Mouse (Mus musculus): ENCODE results near the gene Clk1. TPM values are rescaled to one million over a fixed set of nuclear protein-coding genes. Genes with fewer than 3 reads are reported as not detected.

Gene Clk1
- 245 and 254 TPM in 2 replicates for polyA plus RNA-seq (2014; fragmentation: Nextera tagmentation; extraction: Ambion mirVana)

- WGBS, result under 1% methylated on average over 79 of the region's 79 CpGs
- peak within 1 kb of the TSS; percentile 100 for H3K4me3 ChIP-seq (ENCODE audit: low read depth, low read length)
- ATAC-seq (ENCODE audit: insufficient number of reproducible peaks, insufficient read depth, low FRiP score, low read depth), result peak; percentile 96
Measured at GRCm38 (mm10) chr1:58423371-58424248, at the start of gene Clk1. TSS of gene Clk1 (minus strand) at chr1:58424066.

GRCm38 (mm10) chr1:58465561-58465960, 41.7 kb upstream of the Clk1 start:
- H3K27me3 ChIP-seq (ENCODE audit: control insufficient read depth, insufficient read depth, low read length), result no peaks in the 10 kb centered on the region
- peaks cover 50% of the 10 kb centered on the region for H3K36me3 ChIP-seq (ENCODE audit: control insufficient read depth, insufficient read depth, low read length)
- 93% methylated on average over 4 of the region's 4 CpGs for WGBS
- no peak overlapping the region for H3K27ac ChIP-seq (ENCODE audit: low read length)
- no peaks in the 10 kb centered on the region for H3K4me1 ChIP-seq (ENCODE audit: control insufficient read depth, insufficient read depth, low read length)
- no peak for ATAC-seq (ENCODE audit: insufficient number of reproducible peaks, insufficient read depth, low FRiP score, low read depth)
- H3K4me2 ChIP-seq (replicated peaks; ENCODE audit: low read depth, low read length), result no peak overlapping the region
- H3K9me3 ChIP-seq (ENCODE audit: control insufficient read depth, low read depth, low read length), result no peaks in the 10 kb centered on the region
- no peak overlapping the region for H3K9ac ChIP-seq (replicated peaks; ENCODE audit: low read depth, low read length)
- H3K4me3 ChIP-seq (ENCODE audit: low read depth, low read length), result no peak overlapping the region

More at GRCm38 (mm10) chr1:58423371-58424248, at the start of gene Clk1:
- H3K9ac ChIP-seq (replicated peaks; ENCODE audit: low read depth, low read length), result peak within 1 kb of the TSS; percentile 98
- H3K27ac ChIP-seq (ENCODE audit: low read length), result peak within 1 kb of the TSS; percentile 100
- H3K4me2 ChIP-seq (replicated peaks; ENCODE audit: low read depth, low read length), result peak within 1 kb of the TSS; percentile 68
- no peaks in the 10 kb centered on the region for H3K27me3 ChIP-seq (ENCODE audit: control insufficient read depth, insufficient read depth, low read length)
- H3K4me1 ChIP-seq (ENCODE audit: control insufficient read depth, insufficient read depth, low read length), result peaks cover 17% of the 10 kb centered on the region; the same call in 1 of the 2 replicates
- H3K36me3 ChIP-seq (ENCODE audit: control insufficient read depth, insufficient read depth, low read length), result peaks cover 25% of the 10 kb centered on the region
- no peaks in the 10 kb centered on the region for H3K9me3 ChIP-seq (ENCODE audit: control insufficient read depth, low read depth, low read length)

GRCm38 (mm10) chr1:58465042-58465441, 41.2 kb upstream of the Clk1 start:
- Histone ChIP-seq H3K9ac (replicated peaks; ENCODE audit: low read depth, low read length) (no peak overlapping the region), H3K4me3 (ENCODE audit: low read depth, low read length) (no peak overlapping the region), H3K4me1 (ENCODE audit: control insufficient read depth, insufficient read depth, low read length) (no peaks in the 10 kb centered on the region), H3K27me3 (ENCODE audit: control insufficient read depth, insufficient read depth, low read length) (no peaks in the 10 kb centered on the region), H3K9me3 (ENCODE audit: control insufficient read depth, low read depth, low read length) (no peaks in the 10 kb centered on the region), H3K4me2 (replicated peaks; ENCODE audit: low read depth, low read length) (no peak overlapping the region), H3K36me3 (ENCODE audit: control insufficient read depth, insufficient read depth, low read length) (peaks cover 49% of the 10 kb centered on the region), H3K27ac (ENCODE audit: low read length) (no peak overlapping the region)
- 93% methylated on average over 4 of the region's 4 CpGs for WGBS
- no peak for ATAC-seq (ENCODE audit: insufficient number of reproducible peaks, insufficient read depth, low FRiP score, low read depth)

- Histone ChIP-seq H3K9ac (replicated peaks; ENCODE audit: low read depth, low read length) (no peak overlapping the region), H3K4me2 (replicated peaks; ENCODE audit: low read depth, low read length) (no peak overlapping the region), H3K9me3 (ENCODE audit: control insufficient read depth, low read depth, low read length) (no peaks in the 10 kb centered on the region), H3K27me3 (ENCODE audit: control insufficient read depth, insufficient read depth, low read length) (no peaks in the 10 kb centered on the region), H3K4me1 (ENCODE audit: control insufficient read depth, insufficient read depth, low read length) (no peaks in the 10 kb centered on the region), H3K4me3 (ENCODE audit: low read depth, low read length) (no peak overlapping the region), H3K27ac (ENCODE audit: low read length) (no peak overlapping the region), H3K36me3 (ENCODE audit: control insufficient read depth, insufficient read depth, low read length) (peaks cover 42% of the 10 kb centered on the region)
- no peak for ATAC-seq (ENCODE audit: insufficient number of reproducible peaks, insufficient read depth, low FRiP score, low read depth)
- WGBS, result 68% methylated on average over 2 of the region's 2 CpGs
Measured at GRCm38 (mm10) chr1:58463935-58464334, 40.1 kb upstream of the Clk1 start.

GRCm38 (mm10) chr1:58460566-58460965, 36.7 kb upstream of the Clk1 start:
- no peaks in the 10 kb centered on the region for H3K4me1 ChIP-seq (ENCODE audit: control insufficient read depth, insufficient read depth, low read length)
- no peak overlapping the region for H3K9ac ChIP-seq (replicated peaks; ENCODE audit: low read depth, low read length)
- H3K27me3 ChIP-seq (ENCODE audit: control insufficient read depth, insufficient read depth, low read length), result no peaks in the 10 kb centered on the region
- peaks cover 49% of the 10 kb centered on the region for H3K36me3 ChIP-seq (ENCODE audit: control insufficient read depth, insufficient read depth, low read length)
- ATAC-seq (ENCODE audit: insufficient number of reproducible peaks, insufficient read depth, low FRiP score, low read depth), result no peak
- 96% methylated on average over 3 of the region's 3 CpGs for WGBS
- no peaks in the 10 kb centered on the region for H3K9me3 ChIP-seq (ENCODE audit: control insufficient read depth, low read depth, low read length)
- no peak overlapping the region for H3K4me2 ChIP-seq (replicated peaks; ENCODE audit: low read depth, low read length)
- no peak overlapping the region for H3K27ac ChIP-seq (ENCODE audit: low read length)
- no peak overlapping the region for H3K4me3 ChIP-seq (ENCODE audit: low read depth, low read length)

GRCm38 (mm10) chr1:58458867-58459266, 35.0 kb upstream of the Clk1 start:
- no peak for ATAC-seq (ENCODE audit: insufficient number of reproducible peaks, insufficient read depth, low FRiP score, low read depth)
- 68% methylated on average over 2 of the region's 2 CpGs for WGBS
- Histone ChIP-seq H3K4me1 (ENCODE audit: control insufficient read depth, insufficient read depth, low read length) (no peaks in the 10 kb centered on the region), H3K9ac (replicated peaks; ENCODE audit: low read depth, low read length) (no peak overlapping the region), H3K27ac (ENCODE audit: low read length) (no peak overlapping the region), H3K27me3 (ENCODE audit: control insufficient read depth, insufficient read depth, low read length) (no peaks in the 10 kb centered on the region), H3K36me3 (ENCODE audit: control insufficient read depth, insufficient read depth, low read length) (peaks cover 53% of the 10 kb centered on the region), H3K4me2 (replicated peaks; ENCODE audit: low read depth, low read length) (no peak overlapping the region), H3K4me3 (ENCODE audit: low read depth, low read length) (no peak overlapping the region), H3K9me3 (ENCODE audit: control insufficient read depth, low read depth, low read length) (no peaks in the 10 kb centered on the region)

- H3K9me3 ChIP-seq (ENCODE audit: control insufficient read depth, low read depth, low read length), result no peaks in the 10 kb centered on the region
- H3K4me1 ChIP-seq (ENCODE audit: control insufficient read depth, insufficient read depth, low read length), result no peaks in the 10 kb centered on the region
- H3K27ac ChIP-seq (ENCODE audit: low read length), result no peak overlapping the region
- 87% methylated on average over 5 of the region's 5 CpGs for WGBS
- H3K4me2 ChIP-seq (replicated peaks; ENCODE audit: low read depth, low read length), result no peak overlapping the region
- no peak for ATAC-seq (ENCODE audit: insufficient number of reproducible peaks, insufficient read depth, low FRiP score, low read depth)
- H3K4me3 ChIP-seq (ENCODE audit: low read depth, low read length), result no peak overlapping the region
- H3K27me3 ChIP-seq (ENCODE audit: control insufficient read depth, insufficient read depth, low read length), result no peaks in the 10 kb centered on the region
- H3K36me3 ChIP-seq (ENCODE audit: control insufficient read depth, insufficient read depth, low read length), result peaks cover 52% of the 10 kb centered on the region
- H3K9ac ChIP-seq (replicated peaks; ENCODE audit: low read depth, low read length), result no peak overlapping the region
Measured at GRCm38 (mm10) chr1:58458175-58458574, 34.3 kb upstream of the Clk1 start.

- ATAC-seq (ENCODE audit: insufficient number of reproducible peaks, insufficient read depth, low FRiP score, low read depth), result no peak
- no peak overlapping the region for H3K27ac ChIP-seq (ENCODE audit: low read length)
- no peaks in the 10 kb centered on the region for H3K4me1 ChIP-seq (ENCODE audit: control insufficient read depth, insufficient read depth, low read length)
- 92% methylated on average over 6 of the region's 6 CpGs for WGBS
- H3K4me2 ChIP-seq (replicated peaks; ENCODE audit: low read depth, low read length), result no peak overlapping the region
- peaks cover 57% of the 10 kb centered on the region for H3K36me3 ChIP-seq (ENCODE audit: control insufficient read depth, insufficient read depth, low read length)
- no peaks in the 10 kb centered on the region for H3K9me3 ChIP-seq (ENCODE audit: control insufficient read depth, low read depth, low read length)
- H3K27me3 ChIP-seq (ENCODE audit: control insufficient read depth, insufficient read depth, low read length), result no peaks in the 10 kb centered on the region
- H3K4me3 ChIP-seq (ENCODE audit: low read depth, low read length), result no peak overlapping the region
- H3K9ac ChIP-seq (replicated peaks; ENCODE audit: low read depth, low read length), result no peak overlapping the region
Measured at GRCm38 (mm10) chr1:58454316-58454715, 30.4 kb upstream of the Clk1 start.
